Mouse (Mus musculus): ENCODE measurements around the gene Unc119b. TPM values are rescaled to one million over a fixed set of nuclear protein-coding genes. Genes with fewer than 3 reads are reported as not detected.
A peak's percentile ranks its signal among the peaks of the same experiment; 100 is the strongest.
"Not testable (repeated sequence)": the region's sequence is repeated elsewhere in the genome, so short reads cannot be mapped to it uniquely, and the experiment has no call there.

The Unc119b gene
- polyA plus RNA-seq, 1 experiment from 2014 or later, result 47.1 TPM

GRCm38 (mm10) chr5:115155831-115156230 lies 21.1 kb upstream of the Unc119b start:
- Histone ChIP-seq H3K27ac (peak overlapping the region; percentile 29; the same call in 1 of the 2 replicates), H3K9me3 (no peaks in the 10 kb centered on the region), H3K27me3 (no peaks in the 10 kb centered on the region), H3K36me3 (peaks cover 18% of the 10 kb centered on the region), H3K4me3 (peak overlapping the region; percentile 98), H3K4me1 (peaks cover 71% of the 10 kb centered on the region), H3K9ac (peak overlapping the region; percentile 98), H3K4me2 (replicated peaks) (peak overlapping the region; percentile 88)
- ATAC-seq (ENCODE audit: low FRiP score, low read depth), result no peak
- 29% methylated on average over 5 of the region's 5 CpGs for WGBS

GRCm38 (mm10) chr5:115155156-115155631 lies 20.4 kb upstream of the Unc119b start:
- no peak for ATAC-seq (ENCODE audit: low FRiP score, low read depth)

DNA sequence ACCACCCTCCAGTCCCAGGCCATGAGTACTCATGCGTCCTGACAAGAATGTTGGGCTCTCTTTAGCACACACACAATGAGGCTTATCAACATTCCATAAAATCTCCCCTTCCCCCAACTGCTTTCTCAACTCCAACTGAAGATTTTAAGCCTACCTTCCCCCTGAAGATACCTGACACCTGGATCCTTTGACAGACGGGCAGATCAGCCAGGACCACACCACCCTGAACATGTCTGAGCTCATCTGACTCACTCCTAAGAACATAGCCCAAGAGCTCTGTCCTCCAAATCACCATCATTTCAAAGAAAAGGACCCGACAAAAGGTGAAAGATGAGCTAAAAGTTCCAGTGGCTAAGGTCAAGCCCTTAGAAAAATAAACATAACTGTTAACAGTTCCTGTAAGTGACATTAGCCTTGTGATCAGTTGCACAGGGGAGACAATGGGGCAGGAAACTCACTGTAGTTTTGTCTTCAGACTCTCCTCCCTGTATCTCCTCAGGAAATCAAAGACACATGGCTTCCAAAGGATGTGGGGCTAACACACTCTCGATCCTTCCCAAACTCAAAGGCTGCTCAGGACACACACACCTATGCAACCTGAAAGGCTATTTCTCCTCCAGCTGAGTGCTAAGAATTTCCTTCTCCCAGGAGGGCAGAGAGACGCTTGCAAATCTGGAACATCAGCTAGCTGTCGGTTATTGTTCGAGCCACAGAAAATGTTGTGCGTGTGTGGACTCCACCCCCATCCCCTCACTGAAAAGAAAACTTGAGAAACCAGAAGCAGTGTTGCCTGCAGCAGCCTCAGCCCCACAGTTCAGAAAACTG lies 17.6 kb upstream of the Unc119b start:
- peak overlapping the region; percentile 55 for H3K27ac ChIP-seq
- H3K4me1 ChIP-seq, result peaks cover 64% of the 10 kb centered on the region
- H3K4me3 ChIP-seq, result no peak overlapping the region
- 46% methylated on average over 8 of the region's 8 CpGs for WGBS
- peak overlapping the region; percentile 50; the same call in 1 of the 2 replicates for H3K9ac ChIP-seq
- H3K36me3 ChIP-seq, result peaks cover 51% of the 10 kb centered on the region
- H3K9me3 ChIP-seq, result no peaks in the 10 kb centered on the region
- peak overlapping the region; percentile 37 for H3K4me2 ChIP-seq (replicated peaks)
- H3K27me3 ChIP-seq, result no peaks in the 10 kb centered on the region
- ATAC-seq (ENCODE audit: low FRiP score, low read depth), result no peak

More at GRCm38 (mm10) chr5:115155156-115155631, 20.4 kb upstream of the Unc119b start:
- 69% methylated on average over 13 of the region's 13 CpGs for WGBS
- peaks cover 24% of the 10 kb centered on the region for H3K36me3 ChIP-seq
- peak overlapping the region; percentile 98 for H3K4me3 ChIP-seq
- H3K27ac ChIP-seq, result no peak overlapping the region; the same call in 1 of the 2 replicates
- H3K4me2 ChIP-seq (replicated peaks), result peak overlapping the region; percentile 88
- H3K9me3 ChIP-seq, result no peaks in the 10 kb centered on the region
- peaks cover 68% of the 10 kb centered on the region for H3K4me1 ChIP-seq
- no peaks in the 10 kb centered on the region for H3K27me3 ChIP-seq
- H3K9ac ChIP-seq, result peak overlapping the region; percentile 98

DNA sequence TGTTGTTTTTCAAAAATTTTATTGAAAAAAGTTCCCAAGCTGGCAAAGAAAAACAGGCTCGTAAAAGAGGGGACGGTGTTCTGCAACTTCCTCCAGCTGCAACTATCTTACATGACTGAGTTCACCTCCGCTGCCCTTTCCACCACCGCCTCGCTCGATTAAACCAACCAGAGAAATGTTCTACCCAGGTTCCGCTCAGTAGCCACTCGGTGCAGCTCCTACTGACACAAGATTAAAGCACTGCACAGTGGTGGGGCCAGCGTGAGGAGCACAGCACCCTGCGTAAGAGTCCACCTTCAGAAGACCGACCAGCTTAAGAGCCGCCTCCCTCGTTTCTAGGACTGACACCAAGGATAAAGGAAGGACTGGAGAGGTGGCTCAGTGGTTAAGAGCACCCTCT lies 16.7 kb upstream of the Unc119b start:
- Histone ChIP-seq H3K4me2 (replicated peaks) (no peak overlapping the region), H3K4me3 (no peak overlapping the region), H3K9ac (no peak overlapping the region), H3K9me3 (no peaks in the 10 kb centered on the region), H3K4me1 (peaks cover 57% of the 10 kb centered on the region), H3K27me3 (no peaks in the 10 kb centered on the region), H3K27ac (0 out of 2 replicates have a peak overlapping the region, but pooled peaks have one; percentile 35), H3K36me3 (peaks cover 60% of the 10 kb centered on the region)
- ATAC-seq (ENCODE audit: low FRiP score, low read depth), result no peak
- WGBS, result 71% methylated on average over 13 of the region's 13 CpGs

- no peaks in the 10 kb centered on the region for H3K9me3 ChIP-seq
- WGBS, result 67% methylated on average over 5 of the region's 5 CpGs
- H3K36me3 ChIP-seq, result peaks cover 65% of the 10 kb centered on the region
- no peak overlapping the region for H3K4me3 ChIP-seq
- H3K4me2 ChIP-seq (replicated peaks), result no peak overlapping the region
- peaks cover 52% of the 10 kb centered on the region for H3K4me1 ChIP-seq
- H3K27ac ChIP-seq, result no peak overlapping the region
- ATAC-seq (ENCODE audit: low FRiP score, low read depth), result no peak
- H3K9ac ChIP-seq, result no peak overlapping the region
- no peaks in the 10 kb centered on the region for H3K27me3 ChIP-seq
Measured at GRCm38 (mm10) chr5:115150991-115151390, 16.2 kb upstream of the Unc119b start.

DNA sequence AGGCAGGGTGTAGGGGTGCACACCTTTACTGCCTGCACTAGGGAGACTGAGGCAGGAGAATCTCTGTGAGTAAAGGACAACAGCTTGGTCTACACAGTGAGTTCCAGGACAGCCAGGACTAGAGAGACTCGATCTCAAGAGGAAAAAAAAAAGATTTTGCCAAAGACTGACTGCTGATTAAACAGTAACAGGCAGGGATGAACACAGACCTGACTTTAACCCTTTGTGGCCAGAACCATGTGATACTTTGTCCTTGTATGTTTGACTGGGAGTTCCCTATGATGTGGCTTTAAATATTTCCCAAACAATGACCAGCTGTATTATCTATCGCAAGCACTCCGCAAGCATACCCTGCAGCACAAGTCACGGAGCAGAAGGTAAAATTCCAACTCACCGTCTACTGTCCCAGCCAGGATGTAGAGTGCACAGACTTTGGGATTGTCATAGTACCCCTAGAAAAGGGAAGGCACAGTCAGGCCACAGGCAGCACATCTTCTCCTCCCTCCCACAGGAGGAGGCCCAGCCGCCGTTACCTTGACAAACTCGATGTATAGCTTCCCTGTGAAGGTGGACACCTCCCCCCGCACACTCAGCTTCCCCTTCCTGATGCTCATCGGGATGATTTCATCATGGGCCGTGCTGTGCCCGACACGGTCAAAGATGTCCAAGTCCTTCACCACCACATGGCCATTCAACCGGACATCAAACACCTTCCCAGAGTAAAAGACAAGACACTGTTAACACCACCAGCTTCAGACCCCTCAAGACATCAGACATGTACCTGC lies 15.1 kb upstream of the Unc119b start:
- H3K4me2 ChIP-seq (replicated peaks), result no peak overlapping the region
- H3K36me3 ChIP-seq, result peaks cover 76% of the 10 kb centered on the region
- no peaks in the 10 kb centered on the region for H3K9me3 ChIP-seq
- no peak for ATAC-seq (ENCODE audit: low FRiP score, low read depth)
- 96% methylated on average over 14 of the region's 14 CpGs for WGBS
- no peaks in the 10 kb centered on the region for H3K27me3 ChIP-seq
- peaks cover 41% of the 10 kb centered on the region for H3K4me1 ChIP-seq
- no peak overlapping the region for H3K4me3 ChIP-seq
- no peak overlapping the region for H3K27ac ChIP-seq
- no peak overlapping the region for H3K9ac ChIP-seq

GRCm38 (mm10) chr5:115148872-115149271 lies 14.1 kb upstream of the Unc119b start:
- H3K9me3 ChIP-seq; H3K27ac ChIP-seq; ATAC-seq (ENCODE audit: low FRiP score, low read depth); H3K27me3 ChIP-seq; H3K9ac ChIP-seq; H3K4me2 ChIP-seq (replicated peaks); H3K4me3 ChIP-seq: not testable (repeated sequence)
- Histone ChIP-seq H3K4me1 (peaks cover 31% of the 10 kb centered on the region), H3K36me3 (peaks cover 85% of the 10 kb centered on the region)
- no CpG with 5 or more reads among the region's 1 CpGs for WGBS

DNA sequence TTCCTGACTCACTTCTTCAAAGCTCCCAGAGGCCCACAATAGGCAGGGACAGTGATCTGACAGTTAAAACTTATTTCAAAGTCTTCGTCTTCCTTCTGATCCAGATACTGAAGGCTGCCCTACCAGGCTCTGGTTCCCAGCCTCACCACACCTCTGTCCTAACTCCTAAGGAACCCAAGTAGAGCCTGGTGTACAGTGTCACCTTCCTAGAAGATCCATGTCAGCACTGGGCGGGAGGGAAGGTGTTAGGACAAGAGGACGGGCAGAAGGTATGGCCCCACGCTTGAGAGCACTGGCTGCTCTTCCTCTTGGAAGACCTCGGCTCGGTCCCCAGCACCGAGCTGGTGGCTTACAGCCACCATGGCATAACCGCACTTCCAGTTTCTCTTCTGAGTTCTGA lies 13.6 kb upstream of the Unc119b start:
- WGBS, result 92% methylated on average over 8 of the region's 8 CpGs
- Histone ChIP-seq H3K9me3 (no peaks in the 10 kb centered on the region), H3K4me2 (replicated peaks) (no peak overlapping the region), H3K9ac (no peak overlapping the region), H3K27ac (no peak overlapping the region), H3K36me3 (peaks cover 85% of the 10 kb centered on the region), H3K4me1 (peaks cover 26% of the 10 kb centered on the region), H3K4me3 (no peak overlapping the region), H3K27me3 (no peaks in the 10 kb centered on the region)
- no peak for ATAC-seq (ENCODE audit: low FRiP score, low read depth)

GRCm38 (mm10) chr5:115147388-115147787 lies 12.6 kb upstream of the Unc119b start:
- Histone ChIP-seq H3K27me3 (no peaks in the 10 kb centered on the region), H3K9me3 (no peaks in the 10 kb centered on the region), H3K27ac (no peak overlapping the region), H3K4me3 (no peak overlapping the region), H3K36me3 (peaks cover 86% of the 10 kb centered on the region), H3K9ac (no peak overlapping the region), H3K4me2 (replicated peaks) (no peak overlapping the region), H3K4me1 (peaks cover 16% of the 10 kb centered on the region)
- no peak for ATAC-seq (ENCODE audit: low FRiP score, low read depth)
- WGBS, result 88% methylated on average over 3 of the region's 3 CpGs

GRCm38 (mm10) chr5:115146747-115147130 lies 12.0 kb upstream of the Unc119b start:
- no peaks in the 10 kb centered on the region for H3K27me3 ChIP-seq
- H3K4me1 ChIP-seq, result peaks cover 10% of the 10 kb centered on the region
- no peaks in the 10 kb centered on the region for H3K9me3 ChIP-seq
- H3K4me2 ChIP-seq (replicated peaks), result no peak overlapping the region
- no peak overlapping the region for H3K4me3 ChIP-seq
- no peak overlapping the region for H3K9ac ChIP-seq
- H3K27ac ChIP-seq, result no peak overlapping the region
- peaks cover 85% of the 10 kb centered on the region for H3K36me3 ChIP-seq
- ATAC-seq (ENCODE audit: low FRiP score, low read depth), result no peak

GRCm38 (mm10) chr5:115145976-115146746 lies 11.4 kb upstream of the Unc119b start:
- Histone ChIP-seq H3K9ac (no peak overlapping the region), H3K27ac (no peak overlapping the region), H3K9me3 (no peaks in the 10 kb centered on the region), H3K4me2 (replicated peaks) (no peak overlapping the region), H3K4me3 (no peak overlapping the region), H3K4me1 (peaks cover 4% of the 10 kb centered on the region; the same call in 1 of the 2 replicates), H3K27me3 (no peaks in the 10 kb centered on the region), H3K36me3 (peaks cover 81% of the 10 kb centered on the region)
- ATAC-seq (ENCODE audit: low FRiP score, low read depth), result no peak
- WGBS, result 74% methylated on average over 6 of the region's 6 CpGs

Measured in limb, embryonic 13.5 days (tissue).